Mouse (Mus musculus): Measurements from ENCODE around the gene Csrp2.

GRCm38 (mm10) chr10:110890656-110891272 lies 28.8 kb upstream of the Csrp2 start:
- TF ChIP-seq POLR2A (IDR thresholded peaks at IDR 0.05; ENCODE audit: borderline replicate concordance, insufficient read depth, low read length) = no peak
- TF ChIP-seq CTCF (IDR thresholded peaks at IDR 0.05; ENCODE audit: borderline replicate concordance, insufficient read depth, low read depth, low read length) = no peak

Data from cerebellum, adult 2 months (tissue).